Mouse (Mus musculus): ENCODE results near the gene Phactr3. TPM values are rescaled to one million over a fixed set of nuclear protein-coding genes. Genes with fewer than 3 reads are reported as not detected.

Gene Phactr3
- polyA plus RNA-seq, 1 experiment from 2014 or later, result 0.04 TPM

GRCm38 (mm10) chr2:178149312-178149711 lies 30.5 kb downstream of the Phactr3 start:
- Histone ChIP-seq H3K4me3 (ENCODE audit: low read depth, low read length) (no peak overlapping the region), H3K36me3 (ENCODE audit: control insufficient read depth, insufficient read depth) (no peaks in the 10 kb centered on the region), H3K27me3 (ENCODE audit: control insufficient read depth, insufficient read depth, low read depth, low read length) (no peaks in the 10 kb centered on the region), H3K9ac (ENCODE audit: low read depth, low read length) (no peak overlapping the region), H3K4me1 (ENCODE audit: control insufficient read depth, low read depth, low read length) (no peaks in the 10 kb centered on the region), H3K9me3 (replicated peaks; ENCODE audit: control insufficient read depth, low read length) (no peaks in the 10 kb centered on the region), H3K4me2 (ENCODE audit: low read depth, low read length) (no peak overlapping the region), H3K27ac (ENCODE audit: low read length) (no peak overlapping the region)
- WGBS (ENCODE audit: insufficient replicate concordance), result 35% methylated on average over 1 of the region's 1 CpGs
- ATAC-seq (ENCODE audit: low read depth), result no peak

DNA sequence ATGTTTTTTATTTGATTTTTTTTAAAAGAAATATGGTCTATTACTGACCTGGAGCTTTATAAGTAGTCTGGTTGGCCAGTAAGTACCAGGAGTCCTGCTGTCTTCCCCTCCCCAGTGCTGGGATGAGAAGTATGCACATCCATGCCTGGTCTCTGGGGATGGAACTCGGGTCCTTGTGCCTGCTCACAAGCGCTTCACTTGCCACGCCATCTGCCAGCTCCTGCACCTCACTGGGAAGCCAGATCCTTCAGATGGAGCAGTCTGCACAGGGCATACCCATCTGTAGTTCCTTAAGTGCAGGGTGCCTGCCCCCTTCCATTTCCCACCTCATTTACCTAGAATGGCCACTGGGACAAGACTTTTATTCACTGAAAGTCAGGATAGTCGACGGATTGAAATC lies 31.9 kb downstream of the Phactr3 start:
- 74% methylated on average over 5 of the region's 5 CpGs for WGBS (ENCODE audit: insufficient replicate concordance)
- ATAC-seq (ENCODE audit: low read depth), result no peak
- Histone ChIP-seq H3K9me3 (replicated peaks; ENCODE audit: control insufficient read depth, low read length) (no peaks in the 10 kb centered on the region), H3K4me3 (ENCODE audit: low read depth, low read length) (no peak overlapping the region), H3K27me3 (ENCODE audit: control insufficient read depth, insufficient read depth, low read depth, low read length) (no peaks in the 10 kb centered on the region), H3K27ac (ENCODE audit: low read length) (no peak overlapping the region), H3K4me2 (ENCODE audit: low read depth, low read length) (no peak overlapping the region), H3K36me3 (ENCODE audit: control insufficient read depth, insufficient read depth) (no peaks in the 10 kb centered on the region), H3K4me1 (ENCODE audit: control insufficient read depth, low read depth, low read length) (no peaks in the 10 kb centered on the region), H3K9ac (ENCODE audit: low read depth, low read length) (no peak overlapping the region)

DNA sequence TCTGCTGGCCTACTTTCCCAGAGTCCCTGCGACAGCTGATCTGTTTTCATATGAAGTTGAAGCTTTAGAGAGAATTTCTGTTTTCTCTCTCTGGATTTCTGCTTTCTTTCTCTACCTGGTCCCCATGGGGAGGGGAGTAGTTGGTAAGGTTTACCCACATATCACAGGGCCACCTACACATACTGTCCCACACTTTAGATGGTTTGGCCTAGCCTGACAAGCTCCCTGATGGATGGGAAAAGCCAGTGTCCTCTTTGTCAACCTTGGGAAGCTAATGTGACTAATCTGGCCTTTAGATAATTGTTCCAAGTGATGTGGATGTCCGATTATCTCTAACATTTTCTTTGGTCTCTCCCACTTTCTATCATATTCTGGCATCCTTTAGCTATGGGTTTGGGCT lies 34.8 kb downstream of the Phactr3 start:
- 54% methylated on average over 2 of the region's 2 CpGs for WGBS (ENCODE audit: insufficient replicate concordance)
- Histone ChIP-seq H3K36me3 (ENCODE audit: control insufficient read depth, insufficient read depth) (no peaks in the 10 kb centered on the region), H3K4me1 (ENCODE audit: control insufficient read depth, low read depth, low read length) (no peaks in the 10 kb centered on the region), H3K9ac (ENCODE audit: low read depth, low read length) (no peak overlapping the region), H3K4me2 (ENCODE audit: low read depth, low read length) (no peak overlapping the region), H3K27me3 (ENCODE audit: control insufficient read depth, insufficient read depth, low read depth, low read length) (no peaks in the 10 kb centered on the region), H3K4me3 (ENCODE audit: low read depth, low read length) (no peak overlapping the region), H3K27ac (ENCODE audit: low read length) (no peak overlapping the region), H3K9me3 (replicated peaks; ENCODE audit: control insufficient read depth, low read length) (no peaks in the 10 kb centered on the region)
- ATAC-seq (ENCODE audit: low read depth), result no peak

- H3K9me3 ChIP-seq (replicated peaks; ENCODE audit: control insufficient read depth, low read length), result no peaks in the 10 kb centered on the region
- H3K36me3 ChIP-seq (ENCODE audit: control insufficient read depth, insufficient read depth), result no peaks in the 10 kb centered on the region
- no peak overlapping the region for H3K9ac ChIP-seq (ENCODE audit: low read depth, low read length)
- no peaks in the 10 kb centered on the region for H3K4me1 ChIP-seq (ENCODE audit: control insufficient read depth, low read depth, low read length)
- ATAC-seq (ENCODE audit: low read depth), result no peak
- WGBS (ENCODE audit: insufficient replicate concordance), result 66% methylated on average over 5 of the region's 5 CpGs
- no peak overlapping the region for H3K4me2 ChIP-seq (ENCODE audit: low read depth, low read length)
- H3K27ac ChIP-seq (ENCODE audit: low read length), result no peak overlapping the region
- H3K27me3 ChIP-seq (ENCODE audit: control insufficient read depth, insufficient read depth, low read depth, low read length), result no peaks in the 10 kb centered on the region
- H3K4me3 ChIP-seq (ENCODE audit: low read depth, low read length), result no peak overlapping the region
Observed at GRCm38 (mm10) chr2:178154129-178154528, 35.4 kb downstream of the Phactr3 start.

DNA sequence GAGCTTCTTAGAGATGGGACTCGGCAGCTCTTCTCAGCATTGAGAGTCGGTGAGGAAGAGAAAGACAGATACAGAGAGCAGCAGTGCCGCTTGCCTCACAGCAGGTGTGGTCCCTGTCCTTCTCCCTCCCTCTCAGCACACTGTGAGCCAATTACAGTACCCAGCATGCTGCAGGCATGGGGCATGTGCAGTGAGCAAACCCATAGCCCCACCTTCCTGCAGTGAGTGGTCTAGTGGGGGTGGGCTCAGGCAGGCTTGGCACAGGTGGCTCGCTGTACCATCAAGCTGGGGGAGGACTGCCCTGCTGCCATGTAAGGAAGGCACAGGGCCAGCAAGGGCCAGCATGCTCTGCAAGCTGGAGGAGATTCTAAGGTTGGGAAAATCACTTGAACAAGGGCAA lies 35.8 kb downstream of the Phactr3 start:
- H3K9me3 ChIP-seq (replicated peaks; ENCODE audit: control insufficient read depth, low read length), result no peaks in the 10 kb centered on the region
- no peaks in the 10 kb centered on the region for H3K27me3 ChIP-seq (ENCODE audit: control insufficient read depth, insufficient read depth, low read depth, low read length)
- H3K4me1 ChIP-seq (ENCODE audit: control insufficient read depth, low read depth, low read length), result no peaks in the 10 kb centered on the region
- no peak overlapping the region for H3K27ac ChIP-seq (ENCODE audit: low read length)
- H3K4me2 ChIP-seq (ENCODE audit: low read depth, low read length), result no peak overlapping the region
- no peak for ATAC-seq (ENCODE audit: low read depth)
- no peaks in the 10 kb centered on the region for H3K36me3 ChIP-seq (ENCODE audit: control insufficient read depth, insufficient read depth)
- H3K9ac ChIP-seq (ENCODE audit: low read depth, low read length), result no peak overlapping the region
- 42% methylated on average over 4 of the region's 4 CpGs for WGBS (ENCODE audit: insufficient replicate concordance)
- no peak overlapping the region for H3K4me3 ChIP-seq (ENCODE audit: low read depth, low read length)

DNA sequence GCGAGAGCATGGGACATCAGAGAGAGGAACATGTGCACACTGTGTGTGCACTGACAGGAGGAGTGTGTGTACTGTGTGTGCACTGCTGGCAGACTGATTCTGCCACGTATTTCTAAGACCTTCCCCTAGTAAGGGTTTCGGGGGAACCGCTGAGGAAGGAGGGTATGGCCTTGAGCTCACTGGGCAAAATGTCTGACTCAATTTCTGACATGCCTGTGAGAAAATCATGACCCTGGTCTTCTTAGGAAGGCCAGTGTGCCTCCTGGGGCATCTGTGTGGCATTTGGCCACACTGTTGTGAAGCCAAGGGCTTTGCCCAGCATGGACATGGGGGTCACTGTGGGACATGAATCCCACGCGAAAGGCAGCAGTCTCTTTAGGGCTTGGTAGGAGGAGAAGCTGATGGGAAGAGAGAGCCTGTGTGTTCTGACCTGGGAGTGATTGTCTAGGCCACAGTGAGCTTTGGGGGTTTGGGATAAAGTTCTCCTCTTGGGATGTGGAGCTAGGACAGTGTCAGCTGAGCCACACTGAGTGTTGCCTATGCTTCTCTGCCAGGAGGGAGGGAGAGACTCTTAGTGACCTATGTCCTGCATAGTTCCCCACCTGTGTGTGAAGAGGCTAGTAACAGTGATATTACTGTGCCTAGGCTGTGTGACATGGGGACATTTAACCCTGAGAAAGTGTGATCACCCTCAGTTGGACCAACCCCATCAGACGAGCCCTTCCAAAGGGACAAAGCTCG lies 36.6 kb downstream of the Phactr3 start:
- H3K4me1 ChIP-seq (ENCODE audit: control insufficient read depth, low read depth, low read length), result no peaks in the 10 kb centered on the region
- H3K9ac ChIP-seq (ENCODE audit: low read depth, low read length), result no peak overlapping the region
- no peak for ATAC-seq (ENCODE audit: low read depth)
- H3K4me3 ChIP-seq (ENCODE audit: low read depth, low read length), result no peak overlapping the region
- no peaks in the 10 kb centered on the region for H3K36me3 ChIP-seq (ENCODE audit: control insufficient read depth, insufficient read depth)
- WGBS (ENCODE audit: insufficient replicate concordance), result 55% methylated on average over 8 of the region's 8 CpGs
- H3K9me3 ChIP-seq (replicated peaks; ENCODE audit: control insufficient read depth, low read length), result no peaks in the 10 kb centered on the region
- no peak overlapping the region for H3K4me2 ChIP-seq (ENCODE audit: low read depth, low read length)
- no peak overlapping the region for H3K27ac ChIP-seq (ENCODE audit: low read length)
- H3K27me3 ChIP-seq (ENCODE audit: control insufficient read depth, insufficient read depth, low read depth, low read length), result no peaks in the 10 kb centered on the region

DNA sequence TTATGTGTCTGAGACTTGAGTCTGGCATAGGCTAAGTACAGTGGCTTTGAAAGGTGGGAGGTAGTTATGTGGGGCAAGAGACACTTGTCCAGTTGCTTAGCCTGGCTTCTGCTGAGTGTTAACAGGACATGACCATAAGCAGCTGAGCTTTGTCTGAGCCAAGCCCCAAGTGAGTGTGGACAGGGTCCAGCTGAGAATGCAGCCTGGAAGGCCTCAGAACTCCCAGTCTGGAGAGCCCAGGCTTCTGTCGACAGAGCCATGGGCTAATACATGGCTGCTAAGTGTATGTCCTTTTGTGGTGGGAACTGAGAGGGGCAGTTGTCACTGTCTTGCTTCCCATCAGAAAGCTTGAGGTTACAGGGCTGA lies 37.1 kb downstream of the Phactr3 start:
- no peak overlapping the region for H3K9ac ChIP-seq (ENCODE audit: low read depth, low read length)
- no peaks in the 10 kb centered on the region for H3K9me3 ChIP-seq (replicated peaks; ENCODE audit: control insufficient read depth, low read length)
- no peaks in the 10 kb centered on the region for H3K4me1 ChIP-seq (ENCODE audit: control insufficient read depth, low read depth, low read length)
- H3K27me3 ChIP-seq (ENCODE audit: control insufficient read depth, insufficient read depth, low read depth, low read length), result no peaks in the 10 kb centered on the region
- no peak overlapping the region for H3K4me2 ChIP-seq (ENCODE audit: low read depth, low read length)
- no peaks in the 10 kb centered on the region for H3K36me3 ChIP-seq (ENCODE audit: control insufficient read depth, insufficient read depth)
- ATAC-seq (ENCODE audit: low read depth), result no peak
- H3K27ac ChIP-seq (ENCODE audit: low read length), result no peak overlapping the region
- H3K4me3 ChIP-seq (ENCODE audit: low read depth, low read length), result no peak overlapping the region
- 64% methylated on average over 1 of the region's 1 CpGs for WGBS (ENCODE audit: insufficient replicate concordance)

- no peaks in the 10 kb centered on the region for H3K27me3 ChIP-seq (ENCODE audit: control insufficient read depth, insufficient read depth, low read depth, low read length)
- no peak overlapping the region for H3K27ac ChIP-seq (ENCODE audit: low read length)
- WGBS (ENCODE audit: insufficient replicate concordance), result 73% methylated on average over 12 of the region's 12 CpGs
- H3K9me3 ChIP-seq (replicated peaks; ENCODE audit: control insufficient read depth, low read length), result no peaks in the 10 kb centered on the region
- H3K9ac ChIP-seq (ENCODE audit: low read depth, low read length), result no peak overlapping the region
- H3K36me3 ChIP-seq (ENCODE audit: control insufficient read depth, insufficient read depth), result no peaks in the 10 kb centered on the region
- no peaks in the 10 kb centered on the region for H3K4me1 ChIP-seq (ENCODE audit: control insufficient read depth, low read depth, low read length)
- no peak overlapping the region for H3K4me3 ChIP-seq (ENCODE audit: low read depth, low read length)
- ATAC-seq (ENCODE audit: low read depth), result no peak
- H3K4me2 ChIP-seq (ENCODE audit: low read depth, low read length), result no peak overlapping the region
Observed at GRCm38 (mm10) chr2:178158936-178159335, 40.2 kb downstream of the Phactr3 start.

GRCm38 (mm10) chr2:178163981-178164380 lies 45.2 kb downstream of the Phactr3 start:
- H3K27me3 ChIP-seq (ENCODE audit: control insufficient read depth, insufficient read depth, low read depth, low read length), result no peaks in the 10 kb centered on the region
- no peaks in the 10 kb centered on the region for H3K4me1 ChIP-seq (ENCODE audit: control insufficient read depth, low read depth, low read length)
- no peak for ATAC-seq (ENCODE audit: low read depth)
- no peaks in the 10 kb centered on the region for H3K36me3 ChIP-seq (ENCODE audit: control insufficient read depth, insufficient read depth)
- H3K4me2 ChIP-seq (ENCODE audit: low read depth, low read length), result no peak overlapping the region
- H3K9me3 ChIP-seq (replicated peaks; ENCODE audit: control insufficient read depth, low read length), result no peaks in the 10 kb centered on the region
- no peak overlapping the region for H3K27ac ChIP-seq (ENCODE audit: low read length)
- 67% methylated on average over 1 of the region's 1 CpGs for WGBS (ENCODE audit: insufficient replicate concordance)
- no peak overlapping the region for H3K9ac ChIP-seq (ENCODE audit: low read depth, low read length)
- H3K4me3 ChIP-seq (ENCODE audit: low read depth, low read length), result no peak overlapping the region

Measured in liver, embryonic 16.5 days (tissue).